Mouse (Mus musculus): ENCODE measurements around the gene Olfr736.

Gene Olfr736

GRCm38 (mm10) chr14:50380863-50381262, at the start of gene Olfr736:
Gene Olfr736 (plus strand): TSS chr14:50381163.
- no peak for DNase-seq (ENCODE audit: low spot score in 2 of 2)

- DNase-seq (ENCODE audit: low spot score in 2 of 2): no peak
Measured at GRCm38 (mm10) chr14:50348796-50349195, 32.2 kb upstream of the Olfr736 start, which contains the start of gene Olfr735. Gene Olfr735 (minus strand): TSS chr14:50348872.

- no peak for DNase-seq (ENCODE audit: low spot score in 2 of 2)
Measured at GRCm38 (mm10) chr14:50352438-50352837, 28.5 kb upstream of the Olfr736 start.

- no peak for DNase-seq (ENCODE audit: low spot score in 2 of 2)
Measured at GRCm38 (mm10) chr14:50356725-50357124, 24.2 kb upstream of the Olfr736 start.

GRCm38 (mm10) chr14:50357593-50357992, 23.4 kb upstream of the Olfr736 start, which contains the start of gene Tlr11:
Gene Tlr11 (plus strand): TSS chr14:50357914.
- DNase-seq (ENCODE audit: low spot score in 2 of 2): no peak

- DNase-seq (ENCODE audit: low spot score in 2 of 2): no peak
Measured at GRCm38 (mm10) chr14:50360480-50360879, 20.5 kb upstream of the Olfr736 start.

GRCm38 (mm10) chr14:50363561-50363960, 17.4 kb upstream of the Olfr736 start:
- DNase-seq (ENCODE audit: low spot score in 2 of 2): no peak

- no peak for DNase-seq (ENCODE audit: low spot score in 2 of 2)
Measured at GRCm38 (mm10) chr14:50407268-50407667, 26.3 kb downstream of the Olfr736 start, which contains the start of gene Olfr738. Gene Olfr738 (plus strand): TSS chr14:50407568.

GRCm38 (mm10) chr14:50418326-50418725, 37.4 kb downstream of the Olfr736 start, which contains the start of gene Olfr739:
Gene Olfr739 (plus strand): TSS chr14:50418626.
- no peak for DNase-seq (ENCODE audit: low spot score in 2 of 2)
